Mouse (Mus musculus) frontal cortex, postnatal 10 days (tissue): Measurements from ENCODE around the gene Mapk8.
A peak's percentile ranks its signal among the peaks of the same experiment; 100 is the strongest.

Experiments
- DNase-seq, 2 experiments: peaks; one replicate each; pipeline ENCODE4 v3.0.0; 2022; ENCODE audit warnings: low spot score in 2 of 2, mixed read lengths in 1 of 2

Mapk8 gene

DNA sequence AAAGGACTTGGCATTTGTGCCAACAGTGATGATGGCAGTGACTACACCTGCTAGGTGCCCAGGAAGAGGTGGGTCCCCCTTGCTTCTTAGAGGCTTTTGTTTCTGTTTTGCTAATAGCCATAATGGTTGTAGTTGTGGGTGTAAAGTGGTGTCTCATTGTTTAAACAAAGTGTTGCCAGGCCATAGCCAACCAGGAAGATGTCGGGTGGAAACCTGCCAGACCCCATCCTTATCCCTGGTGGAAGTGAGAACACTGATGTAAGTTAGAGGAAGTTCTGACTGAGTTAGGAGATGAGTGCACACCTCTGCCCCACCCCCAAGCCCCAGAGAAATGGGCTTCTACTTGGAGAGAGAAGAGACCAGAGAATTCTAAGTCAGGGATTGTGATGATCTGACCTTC is 98.8 kb downstream of the Mapk8 start:
- no peak for DNase-seq

DNA sequence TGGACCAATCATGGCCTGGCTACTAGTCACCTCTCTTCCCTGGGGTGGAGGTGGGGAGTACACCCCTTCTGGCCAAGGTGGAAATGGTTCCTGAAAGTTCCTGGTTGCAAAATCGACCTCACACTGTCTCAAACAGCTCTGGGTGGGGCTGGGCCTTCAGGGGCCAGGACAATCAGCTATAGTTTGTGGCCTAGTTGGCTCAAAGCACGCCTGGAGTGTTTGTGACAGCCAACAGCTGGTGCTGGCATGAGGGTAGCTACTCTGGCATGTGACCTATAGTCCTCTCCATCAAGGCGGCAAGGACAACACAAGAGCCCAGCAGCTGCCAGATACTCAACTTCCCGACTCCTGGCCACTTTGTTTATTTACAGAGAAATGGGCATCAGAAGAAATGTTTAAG is 99.2 kb downstream of the Mapk8 start:
- no peak for DNase-seq

GRCm38 (mm10) chr14:33346546-33346945 is 100.4 kb downstream of the Mapk8 start:
- DNase-seq = no peak

DNA sequence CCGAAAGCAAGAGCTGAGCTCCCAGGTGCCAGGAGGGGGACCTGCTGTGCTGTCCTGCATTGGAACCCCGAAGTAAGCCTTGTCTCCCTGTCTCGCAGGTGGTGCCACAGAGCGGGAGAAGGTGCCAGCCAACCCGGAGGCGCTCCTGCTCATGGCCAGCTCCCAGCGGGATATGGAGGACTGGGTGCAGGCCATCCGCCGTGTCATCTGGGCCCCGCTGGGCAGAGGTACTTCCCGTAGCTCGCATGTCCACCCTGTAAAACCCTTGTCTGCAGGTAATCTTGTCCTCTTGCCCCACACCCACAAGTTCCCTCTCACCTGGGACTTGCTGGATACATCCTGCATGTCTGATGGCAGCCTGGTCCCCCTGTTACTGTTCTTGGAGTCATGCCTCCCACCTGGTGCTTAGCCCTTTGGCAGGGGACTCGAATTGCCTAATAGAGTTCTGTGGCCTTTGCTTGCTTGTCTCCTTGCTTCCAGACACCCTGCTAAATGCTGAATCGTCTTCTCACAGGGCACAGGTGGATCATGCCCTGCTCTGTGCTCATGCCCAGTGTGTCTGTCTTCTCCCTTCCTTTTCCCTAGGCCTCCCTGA is 103.7 kb downstream of the Mapk8 start:
- DNase-seq = no peak

DNA sequence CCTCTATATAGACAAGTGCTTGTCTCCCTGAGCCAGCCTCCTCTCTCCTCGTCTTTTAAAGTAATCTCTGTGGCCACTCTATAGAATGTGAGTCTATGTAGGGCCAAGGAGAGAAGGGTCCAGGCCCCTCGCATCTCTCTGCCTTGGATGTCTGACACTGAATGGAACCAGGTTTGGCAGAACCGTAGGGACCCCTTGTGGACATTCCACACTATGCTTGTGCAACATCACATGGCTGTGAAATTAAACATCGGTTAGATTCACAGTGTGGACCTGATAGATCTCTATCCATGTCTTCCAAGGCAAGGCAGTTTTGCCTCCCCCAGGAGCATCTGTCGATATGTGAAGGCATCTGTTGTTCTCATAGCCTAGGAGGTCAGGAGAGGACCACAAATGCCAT is 108.3 kb downstream of the Mapk8 start:
- DNase-seq = no peak

DNA sequence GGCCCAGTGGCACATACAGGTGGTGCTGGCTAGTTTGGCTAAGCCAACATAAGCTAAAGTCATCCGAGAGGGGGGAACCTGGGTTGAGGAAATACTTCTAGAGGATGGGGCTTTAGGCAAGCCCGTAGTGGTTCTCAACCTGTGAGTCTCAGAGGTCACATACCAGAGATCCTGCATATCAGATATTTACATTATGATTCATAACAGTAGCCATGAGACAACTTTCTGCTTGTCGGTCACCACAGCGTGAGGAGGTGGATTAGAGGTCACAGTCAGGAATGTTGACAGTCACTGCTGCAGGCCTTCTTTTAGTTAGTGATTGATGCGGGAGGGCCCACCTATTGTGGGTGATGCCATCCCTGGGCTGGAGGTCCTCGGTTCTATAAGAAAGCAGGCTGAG is 111.2 kb downstream of the Mapk8 start:
- no peak for DNase-seq

GRCm38 (mm10) chr14:33334402-33334801 is 112.6 kb downstream of the Mapk8 start:
- no peak for DNase-seq

GRCm38 (mm10) chr14:33333833-33334232 is 113.1 kb downstream of the Mapk8 start:
- no peak for DNase-seq

DNA sequence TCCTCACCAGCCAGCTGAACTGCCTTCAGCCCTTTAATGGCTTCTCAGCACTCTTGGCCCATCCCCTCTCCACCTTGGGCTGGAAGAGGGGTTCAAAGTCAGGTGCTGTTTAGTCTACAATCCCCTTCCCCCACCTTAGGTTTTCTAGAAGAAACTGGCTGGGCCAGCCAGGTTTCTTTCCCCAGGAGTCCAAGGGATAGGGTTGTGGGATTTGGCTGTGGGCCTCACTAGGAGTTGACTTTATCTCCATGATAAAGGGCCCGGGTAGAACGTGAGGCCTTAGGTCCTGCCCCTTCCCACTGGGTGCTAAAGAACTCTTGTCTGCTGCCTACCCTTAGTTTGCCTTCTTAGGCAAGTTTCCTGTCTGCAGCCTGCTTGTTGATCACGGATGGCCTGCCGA is 115.3 kb downstream of the Mapk8 start:
- no peak for DNase-seq

DNA sequence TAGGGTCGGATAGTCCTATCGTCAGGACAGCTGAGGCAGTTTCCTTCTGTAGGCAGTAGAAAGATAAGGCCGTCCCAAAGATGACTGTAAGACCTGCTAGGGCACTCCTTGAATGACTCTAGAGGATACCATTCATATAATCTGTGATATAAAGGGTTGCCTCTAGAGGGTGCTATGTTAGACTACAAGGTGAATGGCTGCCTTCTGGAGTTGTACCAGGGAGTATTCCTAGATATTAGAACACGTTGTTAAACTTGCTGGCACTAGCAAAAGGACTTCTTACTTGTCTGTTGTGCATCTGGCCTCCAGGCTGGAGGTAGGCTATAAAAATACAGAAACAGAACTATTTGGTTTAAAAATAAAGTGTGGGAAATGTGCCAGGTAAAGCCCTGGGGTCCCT is 116.0 kb downstream of the Mapk8 start:
- DNase-seq = no peak

- no peak for DNase-seq
These were observed 117.6 kb downstream of the Mapk8 start for GRCm38 (mm10) chr14:33329297-33329805.

- DNase-seq = peak in 1 of 2 experiments; percentile 37
These were observed 118.6 kb downstream of the Mapk8 start for GRCm38 (mm10) chr14:33328369-33328768.
